In the genomic region with DNA sequence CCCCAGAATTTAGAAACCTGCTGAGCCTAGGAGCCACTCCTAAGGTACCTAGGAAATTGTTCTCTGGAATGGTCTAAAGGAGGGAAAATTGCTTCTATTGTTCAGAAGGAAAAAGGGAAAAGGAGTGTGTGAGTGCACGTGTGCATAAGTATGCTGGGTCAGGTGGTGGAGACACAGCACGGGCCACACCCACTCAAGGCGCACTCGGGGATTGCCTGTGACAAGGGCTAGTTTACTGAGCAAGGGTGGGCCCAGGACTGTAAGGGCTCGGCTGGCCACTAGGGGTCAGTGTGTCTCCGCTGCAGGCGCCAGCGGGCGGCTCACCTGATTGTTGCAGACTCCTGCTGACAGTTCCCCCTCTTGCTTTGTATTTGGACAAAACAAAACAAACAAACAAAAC, we compare ENCODE assay signal across 8 mouse cellular contexts. TPM values are rescaled to one million over a fixed set of nuclear protein-coding genes. Genes with fewer than 3 reads are reported as not detected.
DNase-seq lines count a peak whose midpoint lies in the region; ATAC-seq and TF ChIP-seq lines count a peak whose summit lies in the region.

No protein-coding gene starts in this region.

- WGBS in heart, embryonic 10.5 days: 4% methylated on average over 9 of the region's 9 CpGs
- 1% methylated on average over 9 of the region's 9 CpGs for WGBS in kidney, embryonic 14.5 days
- 2% methylated on average over 9 of the region's 9 CpGs for WGBS in limb, embryonic 14.5 days
- 1% methylated on average over 9 of the region's 9 CpGs for WGBS in midbrain, embryonic 16.5 days
- whole genome bisulfite sequencing in spleen, adult 2 months: 2% methylated on average over 9 of the region's 9 CpGs

- TF ChIP-seq CTCF in bone marrow macrophage, adult 2 months (IDR thresholded peaks at IDR 0.05; ENCODE audit: low read depth, low read length): peak; percentile 76
- peak; percentile 94 for TF ChIP-seq CTCF in embryonic fibroblast, embryonic 13.5 days (IDR thresholded peaks at IDR 0.05; ENCODE audit: borderline replicate concordance, insufficient read depth, low read length)
- TF ChIP-seq CTCF in spleen, adult 2 months (IDR thresholded peaks at IDR 0.05; ENCODE audit: extremely low read depth, insufficient read depth, insufficient read length, insufficient replicate concordance): peak; percentile 99

- H3K4me1 ChIP-seq in bone marrow macrophage, adult 2 months (ENCODE audit: control insufficient read depth, insufficient read depth, low read length): no peaks in the 10 kb centered on the region; the same call in 1 of the 2 replicates
- no peaks in the 10 kb centered on the region for H3K4me1 ChIP-seq in embryonic fibroblast, embryonic 13.5 days (ENCODE audit: control insufficient read depth, insufficient read depth, low read length)
- H3K4me1 ChIP-seq in heart, embryonic 10.5 days: peaks cover 15% of the 10 kb centered on the region
- H3K4me1 ChIP-seq in kidney, embryonic 14.5 days (ENCODE audit: control insufficient read depth, insufficient read depth, low read length): peaks cover 9% of the 10 kb centered on the region; the same call in 1 of the 2 replicates
- H3K4me1 ChIP-seq in limb, embryonic 14.5 days (ENCODE audit: control insufficient read depth, insufficient read depth, low read length): no peaks in the 10 kb centered on the region
- H3K4me1 ChIP-seq in midbrain, embryonic 16.5 days (ENCODE audit: control insufficient read depth, insufficient read depth, low read length): peaks cover 7% of the 10 kb centered on the region
- no peaks in the 10 kb centered on the region for H3K4me1 ChIP-seq in spleen, adult 2 months (ENCODE audit: control insufficient read depth, insufficient read depth, insufficient read length)

- peak overlapping the region; percentile 25 for H3K4me3 ChIP-seq in bone marrow macrophage, adult 2 months (ENCODE audit: insufficient read depth, low read length)
- no peak overlapping the region; the same call in 1 of the 2 replicates for H3K4me3 ChIP-seq in embryonic fibroblast, embryonic 13.5 days (ENCODE audit: insufficient read depth, low read length)
- H3K4me3 ChIP-seq in heart, embryonic 10.5 days: peak overlapping the region; percentile 56
- H3K4me3 ChIP-seq in kidney, embryonic 14.5 days (ENCODE audit: low read length): peak overlapping the region; percentile 27
- H3K4me3 ChIP-seq in limb, embryonic 14.5 days (replicated peaks; ENCODE audit: low read length): peak overlapping the region; percentile 22
- peak overlapping the region; percentile 24 for H3K4me3 ChIP-seq in midbrain, embryonic 16.5 days (ENCODE audit: low read depth, low read length)
- H3K4me3 ChIP-seq in spleen, adult 2 months (ENCODE audit: extremely low read depth, insufficient read depth, insufficient read length): peak overlapping the region; percentile 51; the same call in 1 of the 2 replicates

- no peaks in the 10 kb centered on the region for H3K9me3 ChIP-seq in heart, embryonic 10.5 days
- H3K9me3 ChIP-seq in kidney, embryonic 14.5 days (ENCODE audit: control insufficient read depth, low read length): no peaks in the 10 kb centered on the region
- no peaks in the 10 kb centered on the region for H3K9me3 ChIP-seq in limb, embryonic 14.5 days (ENCODE audit: control insufficient read depth, low read length)
- no peaks in the 10 kb centered on the region for H3K9me3 ChIP-seq in midbrain, embryonic 16.5 days (replicated peaks; ENCODE audit: control insufficient read depth, low read length, poor library complexity, severe bottlenecking)

- H3K27me3 ChIP-seq in heart, embryonic 10.5 days (ENCODE audit: insufficient read depth, poor library complexity, severe bottlenecking): no peaks in the 10 kb centered on the region
- H3K27me3 ChIP-seq in kidney, embryonic 14.5 days (ENCODE audit: control insufficient read depth, insufficient read depth, low read length): no peaks in the 10 kb centered on the region
- no peaks in the 10 kb centered on the region for H3K27me3 ChIP-seq in limb, embryonic 14.5 days (ENCODE audit: control insufficient read depth, insufficient read depth, low read length)
- H3K27me3 ChIP-seq in midbrain, embryonic 16.5 days (ENCODE audit: control insufficient read depth, insufficient read depth, low read depth, low read length): no peaks in the 10 kb centered on the region
- H3K27me3 ChIP-seq in spleen, adult 2 months (ENCODE audit: control insufficient read depth, insufficient read depth, low read length): no peaks in the 10 kb centered on the region

- H3K36me3 ChIP-seq in heart, embryonic 10.5 days: no peaks in the 10 kb centered on the region
- no peaks in the 10 kb centered on the region for H3K36me3 ChIP-seq in kidney, embryonic 14.5 days (ENCODE audit: control insufficient read depth, insufficient read depth, low read length)
- H3K36me3 ChIP-seq in limb, embryonic 14.5 days (ENCODE audit: control insufficient read depth, insufficient read depth, low read length): no peaks in the 10 kb centered on the region
- H3K36me3 ChIP-seq in midbrain, embryonic 16.5 days (ENCODE audit: control insufficient read depth, insufficient read depth, low read length): no peaks in the 10 kb centered on the region
- no peaks in the 10 kb centered on the region for H3K36me3 ChIP-seq in spleen, adult 2 months (ENCODE audit: control insufficient read depth, insufficient read depth, low read length)

- peak; percentile 80 for ATAC-seq in kidney, embryonic 14.5 days (ENCODE audit: low FRiP score, low TSS enrichment)
- peak; percentile 78; the same call in 1 of the 2 replicates for ATAC-seq in limb, embryonic 14.5 days (ENCODE audit: low FRiP score, low read depth)
- peak; percentile 85 for ATAC-seq in midbrain, embryonic 16.5 days

- peak overlapping the region; percentile 72 for H3K4me2 ChIP-seq in kidney, embryonic 14.5 days (replicated peaks; ENCODE audit: low read depth, low read length)
- H3K4me2 ChIP-seq in limb, embryonic 14.5 days (replicated peaks; ENCODE audit: low read depth, low read length, severe bottlenecking): peak overlapping the region; percentile 40
- peak overlapping the region; percentile 62 for H3K4me2 ChIP-seq in midbrain, embryonic 16.5 days (ENCODE audit: low read length)

- no peak for TF ChIP-seq POLR2A in bone marrow macrophage, adult 2 months (IDR thresholded peaks at IDR 0.05; ENCODE audit: borderline replicate concordance, low read depth, low read length)
- TF ChIP-seq POLR2A in embryonic fibroblast, embryonic 13.5 days (IDR thresholded peaks at IDR 0.05; ENCODE audit: low read depth, low read length): no peak
- no peak for TF ChIP-seq POLR2A in limb, embryonic 14.5 days (IDR thresholded peaks at IDR 0.05; ENCODE audit: borderline replicate concordance, extremely low read depth, insufficient read depth, insufficient read length)
- no peak for TF ChIP-seq POLR2A in spleen, adult 2 months (IDR thresholded peaks at IDR 0.05; ENCODE audit: low read depth, low read length)

- peak overlapping the region; percentile 25; the same call in 1 of the 2 replicates for H3K9ac ChIP-seq in kidney, embryonic 14.5 days (ENCODE audit: low read depth, low read length)
- H3K9ac ChIP-seq in limb, embryonic 14.5 days (ENCODE audit: low read depth, low read length, severe bottlenecking): peak overlapping the region; percentile 5; the same call in 1 of the 2 replicates
- peak overlapping the region; percentile 42; the same call in 1 of the 2 replicates for H3K9ac ChIP-seq in midbrain, embryonic 16.5 days (ENCODE audit: low read depth, low read length)

- no peak overlapping the region for H3K27ac ChIP-seq in bone marrow macrophage, adult 2 months (ENCODE audit: insufficient read depth, low read depth, low read length)
- no peak overlapping the region for H3K27ac ChIP-seq in embryonic fibroblast, embryonic 13.5 days (ENCODE audit: insufficient read depth, low read length)
- peak overlapping the region; percentile 56; the same call in 1 of the 2 replicates for H3K27ac ChIP-seq in heart, embryonic 10.5 days
- no peak overlapping the region for H3K27ac ChIP-seq in kidney, embryonic 14.5 days (ENCODE audit: low read depth, low read length)
- no peak overlapping the region for H3K27ac ChIP-seq in limb, embryonic 14.5 days (replicated peaks; ENCODE audit: low read depth, low read length)
- no peak overlapping the region for H3K27ac ChIP-seq in midbrain, embryonic 16.5 days (ENCODE audit: low read length)
- no peak overlapping the region for H3K27ac ChIP-seq in spleen, adult 2 months (ENCODE audit: insufficient read depth, low read length)

- DNase-seq in B cell, adult 2 months: peak; percentile 94 to 95
- DNase-seq in heart, embryonic 10.5 days (ENCODE audit: low spot score): peak; percentile 92
- DNase-seq in limb, embryonic 14.5 days (ENCODE audit: low spot score): peak; percentile 76
- DNase-seq in spleen, adult 2 months (ENCODE audit: low read depth in 1 of 2, low spot score in 2 of 2): peak; percentile 75 to 89

RNA-seq across cellular contexts. Expression of gene Gm525, which starts 26.8 kb away (rescaled TPM):
- polyA plus RNA-seq in bone marrow macrophage, adult 2 months (2012; ENCODE audit: insufficient read depth, insufficient read length, missing spikeins): not detected in 2 replicates
- not detected in 2 replicates for polyA plus RNA-seq in embryonic fibroblast, embryonic 13.5 days (2011; ENCODE audit: insufficient read length, low read depth, missing spikeins)
- not detected in 2 replicates for polyA plus RNA-seq in heart, embryonic 10.5 days (2016; fragmentation: Nextera tagmentation; extraction: Ambion mirVana)
- not detected in 2 replicates for polyA plus RNA-seq in kidney, embryonic 14.5 days (2014; fragmentation: Nextera tagmentation; extraction: Ambion mirVana)
- polyA plus RNA-seq in limb, embryonic 14.5 days (2012; rRNA removed): 2.3 and 3.1 TPM in 2 replicates
- polyA plus RNA-seq in limb, embryonic 14.5 days (2014; fragmentation: Nextera tagmentation; extraction: Ambion mirVana): 1.8 and 2.1 TPM in 2 replicates
- not detected in 2 replicates for polyA plus RNA-seq in midbrain, embryonic 16.5 days (2015; fragmentation: Nextera tagmentation; extraction: Ambion mirVana)
- not detected in 2 replicates for polyA plus RNA-seq in spleen, adult 2 months (2012; rRNA removed)

RNA-seq across cellular contexts. Expression of gene Dgke, which starts 33.8 kb away (rescaled TPM):
- polyA plus RNA-seq in bone marrow macrophage, adult 2 months (2012; ENCODE audit: insufficient read depth, insufficient read length, missing spikeins): 3.4 and 4.4 TPM in 2 replicates
- 7.3 and 7.8 TPM in 2 replicates for polyA plus RNA-seq in embryonic fibroblast, embryonic 13.5 days (2011; ENCODE audit: insufficient read length, low read depth, missing spikeins)
- polyA plus RNA-seq in heart, embryonic 10.5 days (2016; fragmentation: Nextera tagmentation; extraction: Ambion mirVana): 5.3 and 8.1 TPM in 2 replicates
- 3.2 and 5.3 TPM in 2 replicates for polyA plus RNA-seq in kidney, embryonic 14.5 days (2014; fragmentation: Nextera tagmentation; extraction: Ambion mirVana)
- 6.2 and 7.0 TPM in 2 replicates for polyA plus RNA-seq in limb, embryonic 14.5 days (2012; rRNA removed)
- 3.3 and 3.6 TPM in 2 replicates for polyA plus RNA-seq in limb, embryonic 14.5 days (2014; fragmentation: Nextera tagmentation; extraction: Ambion mirVana)
- 18.2 and 19.1 TPM in 2 replicates for polyA plus RNA-seq in midbrain, embryonic 16.5 days (2015; fragmentation: Nextera tagmentation; extraction: Ambion mirVana)
- polyA plus RNA-seq in spleen, adult 2 months (2012; rRNA removed): 3.9 and 6.9 TPM in 2 replicates
